Mouse (Mus musculus) retina, embryonic 14.5 days (tissue): ENCODE results near the gene Atp8b4.

Experiments used
- DNase-seq: peaks from one replicate; pipeline ENCODE4 v3.0.0-alpha.2; 2015; ENCODE audit warnings: low spot score

The Atp8b4 gene

GRCm38 (mm10) chr2:126287942-126288341, 212.5 kb downstream of the Atp8b4 start:
- DNase-seq: no peak

- DNase-seq: no peak
Measured at GRCm38 (mm10) chr2:126286420-126286819, 214.1 kb downstream of the Atp8b4 start.

- DNase-seq: no peak
Measured at GRCm38 (mm10) chr2:126284071-126284470, 216.4 kb downstream of the Atp8b4 start.

- no peak for DNase-seq
Measured at GRCm38 (mm10) chr2:126283086-126283485, 217.4 kb downstream of the Atp8b4 start.

- no peak for DNase-seq
Measured at GRCm38 (mm10) chr2:126275511-126275910, 225.0 kb downstream of the Atp8b4 start.

- no peak for DNase-seq
Measured at GRCm38 (mm10) chr2:126274826-126275405, 225.6 kb downstream of the Atp8b4 start.

GRCm38 (mm10) chr2:126274311-126274710, 226.2 kb downstream of the Atp8b4 start:
- DNase-seq: no peak
